Mouse (Mus musculus) bone marrow, adult 2 months (tissue): Measurements from ENCODE around the gene Pacrg.

Source experiments
- CTCF ChIP-seq: fragments of 200-500 bp; IDR thresholded peaks from 2 replicates; pipeline ENCODE4 v1.5.1; 2011; ENCODE audit warnings: low read length, control low read depth; ENCODE audit not compliant: control insufficient read depth, insufficient read depth
- POLR2A ChIP-seq: fragments of 200-500 bp; IDR thresholded peaks from 2 replicates; pipeline ENCODE4 v1.6.1; 2011; ENCODE audit warnings: low read depth, mild to moderate bottlenecking, control low read depth, low read length, borderline replicate concordance; ENCODE audit not compliant: control insufficient read depth

GRCm38 (mm10) chr17:10399706-10400105 lies 440.4 kb downstream of the Pacrg start:
- TF ChIP-seq CTCF (no peak), POLR2A (no peak)
